Mouse (Mus musculus): Measurements from ENCODE around the gene Clca4b. TPM values are rescaled to one million over a fixed set of nuclear protein-coding genes. Genes with fewer than 3 reads are reported as not detected.
"Not testable (repeated sequence)": the region's sequence is repeated elsewhere in the genome, so short reads cannot be mapped to it uniquely, and the experiment has no call there.

Gene Clca4b
- polyA plus RNA-seq, 1 experiment from 2014 or later = not detected

GRCm38 (mm10) chr3:144914014-144914413 is 18.3 kb downstream of the Clca4b start:
- Histone ChIP-seq H3K27me3 (no peaks in the 10 kb centered on the region), H3K9me3 (replicated peaks) (no peaks in the 10 kb centered on the region), H3K27ac (no peak overlapping the region), H3K4me3 (replicated peaks) (no peak overlapping the region), H3K36me3 (no peaks in the 10 kb centered on the region), H3K9ac (no peak overlapping the region), H3K4me1 (replicated peaks) (no peaks in the 10 kb centered on the region), H3K4me2 (no peak overlapping the region)
- ATAC-seq (ENCODE audit: low read depth) = no peak
- WGBS (ENCODE audit: insufficient replicate concordance) = 71% methylated on average over 2 of the region's 2 CpGs
- DNase-seq = no peak

DNA sequence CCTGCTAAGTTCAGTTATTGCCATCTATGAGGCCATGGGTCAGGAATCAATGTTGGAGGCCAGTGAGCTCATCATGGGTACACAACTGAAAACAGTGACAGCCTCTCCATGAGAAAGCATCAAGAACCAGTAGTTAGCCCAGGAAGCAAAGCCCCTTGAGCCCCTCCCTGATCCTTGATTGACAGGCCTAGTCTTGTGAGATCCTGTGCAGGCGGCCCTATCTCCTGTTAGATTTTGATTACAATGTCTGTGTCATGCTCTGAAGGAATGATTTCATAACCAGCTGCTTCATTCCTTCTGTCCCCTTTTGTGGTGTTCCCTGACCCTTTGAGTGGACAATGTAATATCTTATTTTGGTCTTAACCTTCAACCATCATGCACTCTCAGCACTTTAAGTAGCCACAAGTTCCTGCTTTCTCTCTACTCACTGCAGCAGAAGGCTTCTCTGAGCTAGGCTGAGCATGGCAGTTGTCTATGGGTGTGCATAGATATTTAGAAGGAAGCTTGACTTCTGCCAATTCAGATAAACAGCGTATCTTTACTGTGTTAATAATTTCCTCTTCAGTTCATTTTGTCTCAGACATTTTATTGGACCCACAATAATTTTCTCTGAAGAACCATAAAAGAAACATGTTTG is 35.2 kb downstream of the Clca4b start:
- Histone ChIP-seq H3K27ac (no peak overlapping the region), H3K4me3 (replicated peaks) (no peak overlapping the region), H3K36me3 (no peaks in the 10 kb centered on the region), H3K4me2 (no peak overlapping the region), H3K4me1 (replicated peaks) (no peaks in the 10 kb centered on the region), H3K27me3 (no peaks in the 10 kb centered on the region), H3K9me3 (replicated peaks) (0 out of 2 replicates have a peak, but pooled peaks cover 2% of the 10 kb centered on the region), H3K9ac (no peak overlapping the region)
- 54% methylated on average over 2 of the region's 2 CpGs for WGBS (ENCODE audit: insufficient replicate concordance)
- ATAC-seq (ENCODE audit: low read depth) (no peak), DNase-seq (no peak)

DNA sequence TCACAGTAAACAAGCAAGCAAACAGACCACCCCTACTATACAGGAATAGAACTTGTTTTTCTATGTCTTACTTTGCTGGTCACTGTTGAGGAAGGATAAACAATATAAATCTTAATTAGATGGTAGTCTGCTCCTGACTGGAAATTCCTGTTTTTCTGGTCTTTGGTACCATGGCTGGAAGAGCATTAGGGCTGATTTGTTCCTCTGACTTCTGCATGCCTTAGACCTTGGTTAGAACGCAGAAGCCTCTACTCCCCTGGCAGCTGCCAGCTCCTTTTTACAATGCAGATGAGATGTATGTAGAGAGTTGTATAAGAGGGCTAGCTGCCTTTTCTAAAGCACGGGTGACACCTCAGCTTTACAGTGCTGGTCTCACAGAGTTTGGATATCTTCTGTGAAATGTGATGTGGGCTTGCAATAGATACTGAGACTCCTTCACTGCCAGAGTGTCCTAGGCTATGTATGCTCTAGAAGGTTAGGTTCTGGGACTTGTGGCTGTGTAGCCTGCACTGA is 42.0 kb downstream of the Clca4b start:
- 40% methylated on average over 2 of the region's 2 CpGs for WGBS (ENCODE audit: insufficient replicate concordance)
- no peaks in the 10 kb centered on the region for H3K36me3 ChIP-seq

DNA sequence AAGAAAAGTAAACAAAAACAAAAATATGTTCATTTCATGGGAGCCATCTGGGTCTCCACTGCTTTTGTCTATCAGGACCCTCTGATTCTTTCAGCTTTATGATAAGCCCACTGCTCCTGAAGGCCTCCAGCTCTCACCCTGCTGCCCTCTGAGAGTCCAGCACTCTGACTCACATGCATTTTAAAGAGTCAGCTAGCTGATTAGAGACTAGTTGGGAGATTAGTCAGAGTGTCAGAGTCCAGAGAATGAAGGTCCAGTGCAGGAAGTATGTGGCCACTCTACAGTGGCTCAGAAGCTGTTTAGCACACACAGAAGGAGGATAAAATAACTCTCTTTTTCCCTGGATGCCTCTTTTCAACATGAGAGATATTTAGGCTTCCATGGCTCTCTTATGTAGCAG is 45.4 kb downstream of the Clca4b start:
- Histone ChIP-seq H3K4me1 (replicated peaks) (no peaks in the 10 kb centered on the region), H3K4me3 (replicated peaks) (no peak overlapping the region), H3K27ac (no peak overlapping the region), H3K27me3 (no peaks in the 10 kb centered on the region), H3K9ac (no peak overlapping the region), H3K9me3 (replicated peaks) (no peaks in the 10 kb centered on the region), H3K4me2 (no peak overlapping the region), H3K36me3 (no peaks in the 10 kb centered on the region)
- ATAC-seq (ENCODE audit: low read depth) (no peak), DNase-seq (no peak)

More for the DNA sequence above, 42.0 kb downstream of the Clca4b start:
- ATAC-seq (ENCODE audit: low read depth) = no peak
- Histone ChIP-seq H3K4me3 (replicated peaks) (no peak overlapping the region), H3K9ac (no peak overlapping the region), H3K27me3 (no peaks in the 10 kb centered on the region), H3K27ac (no peak overlapping the region), H3K4me1 (replicated peaks) (no peaks in the 10 kb centered on the region), H3K9me3 (replicated peaks) (no peaks in the 10 kb centered on the region), H3K4me2 (no peak overlapping the region)
- no peak for DNase-seq

DNA sequence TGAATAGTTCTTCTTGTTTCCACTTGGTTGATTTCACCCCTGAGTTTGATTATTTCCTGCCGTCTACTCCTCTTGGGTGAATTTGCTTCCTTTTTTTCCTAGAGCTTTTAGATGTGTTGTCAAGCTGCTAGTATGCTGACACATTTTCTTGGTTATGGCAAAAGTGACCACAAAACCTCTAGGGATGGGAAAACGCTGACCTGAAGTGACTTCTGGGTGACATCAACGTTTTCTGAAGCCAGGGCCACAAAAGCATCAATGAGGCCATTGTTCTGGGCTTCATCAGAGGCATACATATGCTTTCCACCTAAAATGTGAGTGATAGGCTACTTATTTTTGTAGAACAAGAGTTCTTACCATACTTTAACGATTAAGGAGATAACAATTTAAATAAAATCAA is 60.3 kb downstream of the Clca4b start:
- not testable (repeated sequence) for H3K27ac ChIP-seq; H3K4me2 ChIP-seq; ATAC-seq (ENCODE audit: low read depth); H3K9me3 ChIP-seq (replicated peaks); H3K36me3 ChIP-seq; H3K27me3 ChIP-seq; H3K4me3 ChIP-seq (replicated peaks); H3K9ac ChIP-seq; DNase-seq; H3K4me1 ChIP-seq (replicated peaks)
- 36% methylated on average over 4 of the region's 4 CpGs for WGBS (ENCODE audit: insufficient replicate concordance)

Other genes starting within 250 kb of the Clca4b start
- 88.0 and 103 TPM in 2 replicates for gene Sh3glb1, start 212.2 kb downstream of the Clca4b start, polyA plus RNA-seq (2015; fragmentation: Nextera tagmentation; extraction: Ambion mirVana)
- 2.6 and 3.4 TPM in 2 replicates for gene Clca3a1, start 171.6 kb downstream of the Clca4b start, polyA plus RNA-seq (2015; fragmentation: Nextera tagmentation; extraction: Ambion mirVana)
- 0.03 TPM in 1 of 2 replicates, not detected in the other for gene Clca3a2, start 113.0 kb downstream of the Clca4b start, polyA plus RNA-seq (2015; fragmentation: Nextera tagmentation; extraction: Ambion mirVana)
- not detected in 2 replicates for gene Clca3b, start 83.2 kb downstream of the Clca4b start, polyA plus RNA-seq (2015; fragmentation: Nextera tagmentation; extraction: Ambion mirVana)
- gene Clca4a, start 42.5 kb upstream of the Clca4b start, polyA plus RNA-seq (2015; fragmentation: Nextera tagmentation; extraction: Ambion mirVana) = not detected in 2 replicates
- not detected in 2 replicates for gene Clca1, start 100.2 kb upstream of the Clca4b start, polyA plus RNA-seq (2015; fragmentation: Nextera tagmentation; extraction: Ambion mirVana)
- gene Clca2, start 166.9 kb upstream of the Clca4b start, polyA plus RNA-seq (2015; fragmentation: Nextera tagmentation; extraction: Ambion mirVana) = not detected in 2 replicates
- 7.9 and 11.1 TPM in 2 replicates for gene Odf2l, start 186.1 kb upstream of the Clca4b start, polyA plus RNA-seq (2015; fragmentation: Nextera tagmentation; extraction: Ambion mirVana)